Mouse (Mus musculus): Measurements from ENCODE around the gene Macf1.
"Not testable (repeated sequence)": the region's sequence is repeated elsewhere in the genome, so short reads cannot be mapped to it uniquely, and the experiment has no call there.

Macf1 gene

GRCm38 (mm10) chr4:123337693-123338092, 346.5 kb downstream of the Macf1 start:
- no peak for DNase-seq

- DNase-seq = no peak
These were observed 348.2 kb downstream of the Macf1 start for GRCm38 (mm10) chr4:123335796-123336585.

GRCm38 (mm10) chr4:123335244-123335643, 348.9 kb downstream of the Macf1 start:
- DNase-seq = not testable (repeated sequence)

- no peak for DNase-seq
These were observed 350.0 kb downstream of the Macf1 start for GRCm38 (mm10) chr4:123334177-123334576.

- no peak for DNase-seq
These were observed 351.0 kb downstream of the Macf1 start for GRCm38 (mm10) chr4:123333151-123333550.

GRCm38 (mm10) chr4:123331961-123332360, 352.2 kb downstream of the Macf1 start:
- not testable (repeated sequence) for DNase-seq

GRCm38 (mm10) chr4:123331326-123331725, 352.8 kb downstream of the Macf1 start:
- no peak for DNase-seq

- peak; percentile 31 to 39 for DNase-seq
These were observed 355.2 kb downstream of the Macf1 start for GRCm38 (mm10) chr4:123328946-123329345.

GRCm38 (mm10) chr4:123327630-123328029, 356.5 kb downstream of the Macf1 start:
- DNase-seq = no peak

- DNase-seq = no peak
These were observed 358.1 kb downstream of the Macf1 start for GRCm38 (mm10) chr4:123326087-123326486.

- DNase-seq = no peak
These were observed 360.6 kb downstream of the Macf1 start, which contains the start of gene Oxct2a for GRCm38 (mm10) chr4:123323534-123323933. Gene Oxct2a, minus strand, starts transcription at chr4:123323634.

- DNase-seq = not testable (repeated sequence)
These were observed 361.2 kb downstream of the Macf1 start for GRCm38 (mm10) chr4:123322910-123323309.

- no peak for DNase-seq
These were observed 369.7 kb downstream of the Macf1 start for GRCm38 (mm10) chr4:123314497-123314896.

- no peak for DNase-seq
These were observed 371.1 kb downstream of the Macf1 start for GRCm38 (mm10) chr4:123313010-123313409.

- DNase-seq = no peak
These were observed 372.3 kb downstream of the Macf1 start for GRCm38 (mm10) chr4:123311845-123312244.

- no peak for DNase-seq
These were observed 375.9 kb downstream of the Macf1 start for GRCm38 (mm10) chr4:123308292-123308691.

GRCm38 (mm10) chr4:123306999-123307398, 377.2 kb downstream of the Macf1 start:
- DNase-seq = no peak

GRCm38 (mm10) chr4:123305789-123306188, 378.4 kb downstream of the Macf1 start:
- peak; percentile 21 to 39 for DNase-seq
